Mouse (Mus musculus) E14TG2a.4 (cell line): ENCODE measurements around the gene Tubgcp6.

Source experiments
- CTCF ChIP-seq: conservative IDR thresholded peaks from 2 replicates; pipeline ENCODE4 v1.5.1; 2014; ENCODE audit warnings: low read length
- NANOG ChIP-seq: IDR thresholded peaks from 2 replicates; pipeline ENCODE4 v1.6.1; 2014; ENCODE audit warnings: borderline replicate concordance, low read length, mixed read lengths
- POU5F1 ChIP-seq: IDR thresholded peaks from 2 replicates; pipeline ENCODE4 v1.6.1; 2014; ENCODE audit warnings: low read length, borderline replicate concordance

DNA sequence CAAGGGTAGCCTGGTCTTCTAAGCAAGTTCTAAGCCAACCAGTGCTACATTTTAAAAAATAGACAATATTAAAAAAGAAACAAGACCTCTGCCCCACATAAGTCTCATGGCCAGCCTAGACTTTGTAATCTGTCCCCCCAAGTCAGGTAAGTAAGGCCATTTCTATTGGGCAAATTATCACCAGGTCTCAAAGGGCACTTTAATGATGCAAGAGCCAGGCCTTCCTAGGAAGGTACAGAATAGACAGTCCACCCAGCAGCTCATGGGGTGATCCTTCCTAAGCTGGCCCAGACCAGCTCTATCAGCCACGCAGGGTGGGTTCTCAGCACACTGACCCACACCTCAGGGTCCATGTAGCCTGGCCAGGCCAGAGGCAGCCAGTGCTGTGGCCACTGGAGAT, 39.0 kb downstream of the Tubgcp6 start:
- no peak for TF ChIP-seq CTCF
- TF ChIP-seq NANOG: no peak
- TF ChIP-seq POU5F1: no peak
